In genomic region chr12:49373176-49373575, GRCm38 (mm10) we compare ENCODE assay signal across 38 mouse cellular contexts. TPM values are rescaled to one million over a fixed set of nuclear protein-coding genes. Genes with fewer than 3 reads are reported as not detected.
DNase-seq lines count a peak whose midpoint lies in the region; ATAC-seq and TF ChIP-seq lines count a peak whose summit lies in the region.
"Had no signal": no experiment of that assay in that cellular context is flagged by ENCODE, and none has a peak within 500 bp of the region (broad histone marks: within the 10 kb centered on the region; RNA-seq: fewer than 3 reads in every experiment).

No protein-coding gene starts in this region.

- H3K9me3 ChIP-seq in forebrain, embryonic 13.5 days (replicated peaks): no peaks in the 10 kb centered on the region
- H3K9me3 ChIP-seq: heart, embryonic 10.5 days; heart, embryonic 15.5 days; midbrain, embryonic 13.5 days; neural tube, embryonic 15.5 days had no signal

- ATAC-seq in forebrain, embryonic 13.5 days: no peak
- ATAC-seq: hindbrain, embryonic 16.5 days; midbrain, embryonic 13.5 days had no signal

- no peak for TF ChIP-seq POLR2A in brain, embryonic 14.5 days (IDR thresholded peaks at IDR 0.05; ENCODE audit: borderline replicate concordance, extremely low read depth, insufficient read depth, insufficient read length, poor library complexity, severe bottlenecking)

- no peak for DNase-seq in layer of hippocampus, adult 2 months (ENCODE audit: low spot score in 2 of 2)
- no peak for DNase-seq in layer of hippocampus, adult 9-10 months (ENCODE audit: low spot score)
- peak; percentile 78 for DNase-seq in brain, embryonic 14.5 days (ENCODE audit: low read depth)
- peak; percentile 10 for DNase-seq in brain, embryonic 18.5 days (ENCODE audit: low read depth, low spot score)
- no peak for DNase-seq in cerebellum, postnatal 4 days (ENCODE audit: low spot score in 2 of 2)
- DNase-seq in lung, postnatal 4 days: no peak
- DNase-seq in cerebellum, postnatal 10 days: no peak
- DNase-seq: adrenal gland, postnatal 25 days; B cell, adult 2 months; cerebellum, adult 2 months; cerebellum, postnatal 25 days; gastrocnemius, postnatal 10 days; heart, postnatal 36 days; kidney, adult 18-20 months; kidney, postnatal 36 days; layer of hippocampus, postnatal 36 days; liver; lung, embryonic 14.5 days; lung, postnatal 14 days; right cerebral cortex, adult 18-20 months; spleen, adult 18-20 months; thymus, postnatal 14 days had no signal

- no peaks in the 10 kb centered on the region for H3K27me3 ChIP-seq in forebrain, embryonic 13.5 days

- WGBS in forebrain, embryonic 13.5 days: 8% methylated on average over 5 of the region's 5 CpGs

- H3K9ac ChIP-seq in forebrain, embryonic 13.5 days: peak overlapping the region; percentile 76
- H3K9ac ChIP-seq: heart, embryonic 15.5 days; liver, embryonic 14.5 days; lung, embryonic 14.5 days; midbrain, embryonic 13.5 days; neural tube, embryonic 15.5 days had no signal

- TF ChIP-seq CTCF in layer of hippocampus, adult 2 months (conservative IDR thresholded peaks at IDR 0.05): no peak
- no peak for TF ChIP-seq CTCF in brain, embryonic 14.5 days (IDR thresholded peaks at IDR 0.05; ENCODE audit: borderline replicate concordance, extremely low read depth, insufficient read depth, insufficient read length)

- peak overlapping the region; percentile 100 for H3K27ac ChIP-seq in layer of hippocampus, adult 2 months
- peak overlapping the region; percentile 89 for H3K27ac ChIP-seq in forebrain, embryonic 13.5 days
- H3K27ac ChIP-seq: heart, embryonic 10.5 days; heart, embryonic 15.5 days; liver, embryonic 14.5 days; midbrain, embryonic 13.5 days; neural tube, embryonic 15.5 days had no signal

- H3K4me3 ChIP-seq in layer of hippocampus, adult 2 months: no peak overlapping the region; the same call in 1 of the 2 replicates
- peak overlapping the region; percentile 41; the same call in 1 of the 2 replicates for H3K4me3 ChIP-seq in forebrain, embryonic 13.5 days
- H3K4me3 ChIP-seq: neural tube, embryonic 15.5 days had no signal

- H3K4me2 ChIP-seq in forebrain, embryonic 13.5 days: peak overlapping the region; percentile 72
- H3K4me2 ChIP-seq: lung, embryonic 14.5 days; neural tube, embryonic 15.5 days had no signal

- H3K36me3 ChIP-seq in forebrain, embryonic 13.5 days (ENCODE audit: poor library complexity, severe bottlenecking): no peaks in the 10 kb centered on the region
- H3K36me3 ChIP-seq: heart, embryonic 10.5 days; heart, embryonic 15.5 days; midbrain, embryonic 13.5 days; neural tube, embryonic 15.5 days had no signal

- H3K4me1 ChIP-seq in forebrain, embryonic 13.5 days: peaks cover 38% of the 10 kb centered on the region
- H3K4me1 ChIP-seq: heart, embryonic 10.5 days; heart, embryonic 15.5 days had no signal

RNA-seq across cellular contexts. Expression of gene Foxg1, which starts 9.3 kb away (rescaled TPM):
- 100 to 1,000 TPM; 149 to 167 TPM for total RNA-seq in layer of hippocampus, adult 2 months (2021)
- 76.0 and 160 TPM in 2 replicates for polyA plus RNA-seq in brain, embryonic 14.5 days (2012; rRNA removed)
- polyA plus RNA-seq in forebrain, embryonic 13.5 days (2015; fragmentation: Nextera tagmentation; extraction: Ambion mirVana): 76.5 and 98.6 TPM in 2 replicates
- total RNA-seq: adrenal gland, adult 18-20 months; adrenal gland, postnatal 25 days; granulocyte monocyte progenitor cell, adult 5-6 weeks; heart, postnatal 36 days; megakaryocyte, adult 5-6 weeks had no signal
- polyA plus RNA-seq: cerebellum, adult 2 months; heart, embryonic 15.5 days; hindbrain, embryonic 16.5 days; intestine, embryonic 14.5 days; kidney, embryonic 16.5 days; limb, embryonic 11.5 days; liver, embryonic 14.5 days; neural tube, embryonic 15.5 days; urinary bladder, adult 2 months had no signal

RNA-seq across cellular contexts. Expression of gene Gm43517, which starts 11.8 kb away (rescaled TPM):
- 10 to 100 TPM; 11.7 to 12.8 TPM for total RNA-seq in layer of hippocampus, adult 2 months (2021)
- polyA plus RNA-seq in brain, embryonic 14.5 days (2012; rRNA removed): 1.5 and 4.7 TPM in 2 replicates
- 1.9 and 2.4 TPM in 2 replicates for polyA plus RNA-seq in forebrain, embryonic 13.5 days (2015; fragmentation: Nextera tagmentation; extraction: Ambion mirVana)
- total RNA-seq: adrenal gland, adult 18-20 months; adrenal gland, postnatal 25 days; gastrocnemius, postnatal 10 days; granulocyte monocyte progenitor cell, adult 5-6 weeks; heart, postnatal 36 days; megakaryocyte, adult 5-6 weeks had no signal
- polyA plus RNA-seq: cerebellum, adult 2 months; embryonic facial prominence, embryonic 11.5 days; heart, embryonic 10.5 days; heart, embryonic 15.5 days; hindbrain, embryonic 16.5 days; intestine, embryonic 14.5 days; kidney, embryonic 16.5 days; limb, embryonic 11.5 days; liver, embryonic 14.5 days; lung, embryonic 14.5 days; neural tube, embryonic 15.5 days; stomach, embryonic 16.5 days; urinary bladder, adult 2 months had no signal

Comparison
In these comparisons a context has a peak if more than half of its experiments do, and no peak if none do; other contexts are left out.
1. DNase-seq: peak in brain, embryonic 14.5 days (single experiment) and brain, embryonic 18.5 days (single experiment); none in layer of hippocampus, adult 2 months (0 of 2), layer of hippocampus, adult 9-10 months (single experiment), cerebellum, postnatal 4 days (0 of 2), lung, postnatal 4 days (0 of 2) and cerebellum, postnatal 10 days (0 of 2).